In genomic region chr16:30894086-30894485, GRCm38 (mm10) we compare ENCODE assay signal across 13 mouse cellular contexts.
"Had no signal": no experiment of that assay in that cellular context is flagged by ENCODE, and none has a peak within 500 bp of the region (broad histone marks: within the 10 kb centered on the region; RNA-seq: fewer than 3 reads in every experiment).

No protein-coding gene starts in this region.

- H3K4me1 ChIP-seq: midbrain, embryonic 13.5 days; midbrain, embryonic 15.5 days; neural tube, embryonic 12.5 days; stomach, embryonic 15.5 days had no signal

- H3K4me3 ChIP-seq: midbrain, embryonic 13.5 days; midbrain, embryonic 15.5 days; neural tube, embryonic 12.5 days; stomach, embryonic 15.5 days had no signal

- H3K36me3 ChIP-seq: midbrain, embryonic 13.5 days; midbrain, embryonic 15.5 days; neural tube, embryonic 12.5 days; stomach, embryonic 15.5 days had no signal

- H3K4me2 ChIP-seq: lung, embryonic 14.5 days; midbrain, embryonic 11.5 days; midbrain, embryonic 13.5 days; midbrain, embryonic 15.5 days; neural tube, embryonic 12.5 days; stomach, embryonic 15.5 days had no signal

- H3K27me3 ChIP-seq: midbrain, embryonic 13.5 days; midbrain, embryonic 15.5 days; neural tube, embryonic 12.5 days; stomach, embryonic 15.5 days had no signal

- H3K9me3 ChIP-seq: midbrain, embryonic 13.5 days; midbrain, embryonic 15.5 days; stomach, embryonic 15.5 days had no signal

- ATAC-seq: midbrain, embryonic 13.5 days; midbrain, embryonic 15.5 days had no signal

- H3K27ac ChIP-seq: midbrain, embryonic 13.5 days; midbrain, embryonic 15.5 days; neural tube, embryonic 12.5 days; stomach, embryonic 15.5 days had no signal

- DNase-seq: lung, adult 18-20 months; lung, embryonic 14.5 days; lung, postnatal 10 days; lung, postnatal 4 days; right cerebral cortex, postnatal 14 days; thymus, adult 18-20 months; thymus, postnatal 14 days; thymus, postnatal 36 days had no signal

- H3K9ac ChIP-seq: lung, embryonic 14.5 days; midbrain, embryonic 13.5 days; midbrain, embryonic 15.5 days; neural tube, embryonic 12.5 days; stomach, embryonic 15.5 days had no signal
